Mouse (Mus musculus) skeletal muscle tissue, postnatal 0 days (tissue): Measurements from ENCODE around the gene Ccdc153. TPM values are rescaled to one million over a fixed set of nuclear protein-coding genes. Genes with fewer than 3 reads are reported as not detected.

Experiments used
- polyA plus RNA-seq: library from polyadenylated mRNA; unstranded; fragments of >200 nt; fragmentation: Nextera tagmentation; extraction: Ambion mirVana; gene quantifications from 2 replicates; pipeline ENCODE4 v1.2.1, GENCODE M21; 2015

Ccdc153 gene
- polyA plus RNA-seq: not detected in 2 replicates

DNA sequence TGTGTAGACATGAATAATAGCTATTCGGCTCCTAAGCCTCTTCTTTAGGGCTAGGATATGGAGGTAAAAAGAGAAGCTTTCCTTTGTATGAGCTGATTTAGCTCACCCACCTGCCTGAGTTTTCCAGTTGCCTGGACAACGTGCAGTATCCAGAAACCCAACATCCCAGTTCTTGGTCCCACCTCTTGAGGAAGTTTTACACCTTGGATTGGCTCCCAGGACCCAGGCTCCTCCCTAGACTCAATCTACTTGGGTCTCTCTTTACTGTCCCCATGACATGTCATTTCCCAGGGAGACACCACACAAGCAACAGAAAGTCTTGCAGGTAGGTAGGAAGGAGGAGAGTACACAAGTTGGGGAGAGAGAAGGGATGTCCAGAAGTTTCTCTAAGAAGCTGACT, at the start of gene Ccdc153:
Ccdc153 (plus strand) TSS at position 278 of the 400 bp plus-strand sequence.

DNA sequence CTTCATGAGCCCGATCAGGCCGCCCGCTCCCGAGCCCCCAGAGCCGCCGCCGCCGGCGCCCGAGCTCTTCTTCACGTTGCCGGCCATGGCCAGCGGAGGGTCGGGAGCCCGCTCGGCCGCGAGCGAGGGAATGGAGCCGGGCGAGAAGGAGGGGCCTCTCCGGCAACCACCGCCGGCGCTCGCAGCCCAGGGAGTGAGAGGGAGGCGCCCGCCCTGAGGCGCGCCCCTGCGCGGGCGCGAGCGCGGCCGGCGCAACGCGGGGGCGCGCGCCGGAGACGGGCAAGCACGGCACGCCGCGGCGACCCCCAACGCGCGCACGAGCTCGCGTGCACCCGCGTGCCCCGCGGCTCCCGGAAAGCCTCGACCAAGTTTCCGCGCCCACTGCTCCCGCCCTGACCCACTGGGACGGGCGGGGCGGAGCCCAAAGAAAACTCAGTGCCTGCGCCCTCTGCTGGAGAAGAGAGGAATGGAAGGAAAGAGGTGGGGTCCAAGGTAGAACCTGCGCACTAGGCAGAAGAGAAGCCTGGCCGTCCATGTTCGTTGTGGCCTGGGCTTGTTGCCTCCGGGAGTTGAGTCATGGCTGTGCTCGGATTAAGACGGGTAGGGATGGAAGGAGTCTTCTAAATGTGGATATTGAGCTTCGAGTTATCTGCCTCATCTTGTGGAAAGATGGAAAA, 6.5 kb upstream of the Ccdc153 start, which contains the start of gene Cbl:
Cbl (minus strand) TSS at position 248 of the 677 bp plus-strand sequence.

GRCm38 (mm10) chr9:44251314-44251713, 10.8 kb downstream of the Ccdc153 start, which contains the start of gene Pdzd3:
Gene Pdzd3 (minus strand): TSS chr9:44251471.

GRCm38 (mm10) chr9:44268432-44268831, 28.0 kb downstream of the Ccdc153 start, which contains the start of gene Nlrx1:
Gene Nlrx1 (minus strand): TSS chr9:44268599.

GRCm38 (mm10) chr9:44288076-44288958, 47.8 kb downstream of the Ccdc153 start, which contains the start of gene Abcg4:
Gene Abcg4 (minus strand): TSS chr9:44288615.

Other genes with a start within 250 kb of the Ccdc153 start
- gene Thy1, start 197.3 kb upstream of the Ccdc153 start, polyA plus RNA-seq: 4.5 and 5.8 TPM in 2 replicates
- gene Usp2, start 173.7 kb upstream of the Ccdc153 start, polyA plus RNA-seq: 134 and 136 TPM in 2 replicates
- gene Mfrp, start 138.9 kb upstream of the Ccdc153 start, polyA plus RNA-seq: not detected in 2 replicates
- 3.1 and 4.4 TPM in 2 replicates for gene C1qtnf5, start 133.4 kb upstream of the Ccdc153 start, polyA plus RNA-seq
- gene Gm49380, start 127.2 kb upstream of the Ccdc153 start, polyA plus RNA-seq: 0.21 TPM in 1 of 2 replicates, not detected in the other
- 15.9 and 18.6 TPM in 2 replicates for gene Rnf26, start 127.2 kb upstream of the Ccdc153 start, polyA plus RNA-seq
- 42.7 and 51.8 TPM in 2 replicates for gene Mcam, start 106.2 kb upstream of the Ccdc153 start, polyA plus RNA-seq
- gene Cbl, start 6.6 kb upstream of the Ccdc153 start, polyA plus RNA-seq: 4.2 and 5.2 TPM in 2 replicates
- not detected in 2 replicates for gene Pdzd3, start 10.8 kb downstream of the Ccdc153 start, polyA plus RNA-seq
- gene Nlrx1, start 27.9 kb downstream of the Ccdc153 start, polyA plus RNA-seq: 10.4 and 10.9 TPM in 2 replicates
- gene Abcg4, start 47.9 kb downstream of the Ccdc153 start, polyA plus RNA-seq: 0.38 and 0.58 TPM in 2 replicates
- 7.5 and 7.7 TPM in 2 replicates for gene Hinfp, start 65.0 kb downstream of the Ccdc153 start, polyA plus RNA-seq
- 3.5 and 6.5 TPM in 2 replicates for gene C2cd2l, start 79.6 kb downstream of the Ccdc153 start, polyA plus RNA-seq
- gene Dpagt1, start 85.3 kb downstream of the Ccdc153 start, polyA plus RNA-seq: 19.2 and 20.1 TPM in 2 replicates
- gene H2afx, start 94.0 kb downstream of the Ccdc153 start, polyA plus RNA-seq: 55.3 and 61.5 TPM in 2 replicates
- 44.7 and 48.8 TPM in 2 replicates for gene Hmbs, start 103.6 kb downstream of the Ccdc153 start, polyA plus RNA-seq
- 17.4 and 18.7 TPM in 2 replicates for gene Vps11, start 121.0 kb downstream of the Ccdc153 start, polyA plus RNA-seq
- gene Hyou1, start 138.8 kb downstream of the Ccdc153 start, polyA plus RNA-seq: 5.4 and 5.8 TPM in 2 replicates
- gene Slc37a4, start 156.2 kb downstream of the Ccdc153 start, polyA plus RNA-seq: 57.2 and 57.6 TPM in 2 replicates
- 1,824 and 1,924 TPM in 2 replicates for gene Rps25, start 166.5 kb downstream of the Ccdc153 start, polyA plus RNA-seq
- 70.1 and 75.2 TPM in 2 replicates for gene Trappc4, start 166.9 kb downstream of the Ccdc153 start, polyA plus RNA-seq
- 14.7 and 17.9 TPM in 2 replicates for gene Ccdc84, start 177.9 kb downstream of the Ccdc153 start, polyA plus RNA-seq
- not detected in 2 replicates for gene Foxr1, start 200.5 kb downstream of the Ccdc153 start, polyA plus RNA-seq
- 0.16 and 0.22 TPM in 2 replicates for gene Upk2, start 214.3 kb downstream of the Ccdc153 start, polyA plus RNA-seq
- gene Bcl9l, start 242.1 kb downstream of the Ccdc153 start, polyA plus RNA-seq: 13.3 and 14.9 TPM in 2 replicates